Mouse (Mus musculus): ENCODE results near the gene Zfp869. TPM values are rescaled to one million over a fixed set of nuclear protein-coding genes. Genes with fewer than 3 reads are reported as not detected.

Zfp869 gene
- polyA plus RNA-seq, 1 experiment: 5.2 TPM

- Histone ChIP-seq H3K79me2 (ENCODE audit: control insufficient read depth, insufficient read depth) (no peaks in the 10 kb centered on the region), H3K79me3 (ENCODE audit: low read depth) (no peaks in the 10 kb centered on the region), H3K27me3 (ENCODE audit: control insufficient read depth, insufficient read depth, insufficient read length) (no peaks in the 10 kb centered on the region), H3K4me3 (ENCODE audit: insufficient read depth, poor library complexity, severe bottlenecking) (no peak overlapping the region), H3K36me3 (ENCODE audit: control insufficient read depth, insufficient read depth) (no peaks in the 10 kb centered on the region), H3ac (ENCODE audit: control insufficient read depth, insufficient read length, low read depth) (no peak overlapping the region)
- TF ChIP-seq FOSL1 (IDR thresholded peaks at IDR 0.05; ENCODE audit: insufficient read depth, low read length, poor library complexity, severe bottlenecking) (no peak), MAX (IDR thresholded peaks at IDR 0.05) (no peak), CEBPB (IDR thresholded peaks at IDR 0.05; ENCODE audit: low read depth) (no peak), MYOG (IDR thresholded peaks at IDR 0.05; ENCODE audit: control insufficient read depth, extremely low read depth, insufficient read length) (no peak), USF1 (IDR thresholded peaks at IDR 0.05; ENCODE audit: low read depth) (no peak), MYOD1 (IDR thresholded peaks at IDR 0.05; ENCODE audit: control insufficient read depth, insufficient read length, low read depth) (no peak), CTCF (IDR thresholded peaks at IDR 0.05; ENCODE audit: control insufficient read depth, insufficient read depth, insufficient read length) (no peak)
Observed at GRCm38 (mm10) chr8:69740763-69741162, 30.2 kb upstream of the Zfp869 start.

GRCm38 (mm10) chr8:69735495-69735894 is 25.0 kb upstream of the Zfp869 start:
- Histone ChIP-seq H3K79me3 (ENCODE audit: low read depth) (no peaks in the 10 kb centered on the region), H3K27me3 (ENCODE audit: control insufficient read depth, insufficient read depth, insufficient read length) (no peaks in the 10 kb centered on the region), H3K36me3 (ENCODE audit: control insufficient read depth, insufficient read depth) (no peaks in the 10 kb centered on the region), H3ac (ENCODE audit: control insufficient read depth, insufficient read length, low read depth) (no peak overlapping the region), H3K79me2 (ENCODE audit: control insufficient read depth, insufficient read depth) (no peaks in the 10 kb centered on the region), H3K4me3 (ENCODE audit: insufficient read depth, poor library complexity, severe bottlenecking) (no peak overlapping the region)
- TF ChIP-seq MYOG (IDR thresholded peaks at IDR 0.05; ENCODE audit: control insufficient read depth, extremely low read depth, insufficient read length): no peak
- TF ChIP-seq FOSL1 (IDR thresholded peaks at IDR 0.05; ENCODE audit: insufficient read depth, low read length, poor library complexity, severe bottlenecking): no peak
- TF ChIP-seq MAX (IDR thresholded peaks at IDR 0.05): no peak
- no peak for TF ChIP-seq CTCF (IDR thresholded peaks at IDR 0.05; ENCODE audit: control insufficient read depth, insufficient read depth, insufficient read length)
- no peak for TF ChIP-seq CEBPB (IDR thresholded peaks at IDR 0.05; ENCODE audit: low read depth)
- TF ChIP-seq USF1 (IDR thresholded peaks at IDR 0.05; ENCODE audit: low read depth): no peak

GRCm38 (mm10) chr8:69717232-69717580 is 6.7 kb upstream of the Zfp869 start:
- H3K79me2 ChIP-seq (ENCODE audit: control insufficient read depth, insufficient read depth): peaks cover 39% of the 10 kb centered on the region
- no peak overlapping the region for H3K4me3 ChIP-seq (ENCODE audit: insufficient read depth, poor library complexity, severe bottlenecking)
- TF ChIP-seq USF1 (IDR thresholded peaks at IDR 0.05; ENCODE audit: low read depth): no peak
- TF ChIP-seq MYOD1 (IDR thresholded peaks at IDR 0.05; ENCODE audit: control insufficient read depth, insufficient read length, low read depth): no peak
- no peak for TF ChIP-seq MYOG (IDR thresholded peaks at IDR 0.05; ENCODE audit: control insufficient read depth, extremely low read depth, insufficient read length)
- TF ChIP-seq MAX (IDR thresholded peaks at IDR 0.05): no peak
- TF ChIP-seq FOSL1 (IDR thresholded peaks at IDR 0.05; ENCODE audit: insufficient read depth, low read length, poor library complexity, severe bottlenecking): no peak
- TF ChIP-seq CEBPB (IDR thresholded peaks at IDR 0.05; ENCODE audit: low read depth): no peak
- peaks cover 8% of the 10 kb centered on the region for H3K36me3 ChIP-seq (ENCODE audit: control insufficient read depth, insufficient read depth)
- H3K27me3 ChIP-seq (ENCODE audit: control insufficient read depth, insufficient read depth, insufficient read length): no peaks in the 10 kb centered on the region
- no peak overlapping the region for H3ac ChIP-seq (ENCODE audit: control insufficient read depth, insufficient read length, low read depth)
- H3K79me3 ChIP-seq (ENCODE audit: low read depth): peaks cover 33% of the 10 kb centered on the region

GRCm38 (mm10) chr8:69716403-69717231 is 6.1 kb upstream of the Zfp869 start:
- H3K4me3 ChIP-seq (ENCODE audit: insufficient read depth, poor library complexity, severe bottlenecking): peak overlapping the region; percentile 78
- TF ChIP-seq MYOG (IDR thresholded peaks at IDR 0.05; ENCODE audit: control insufficient read depth, extremely low read depth, insufficient read length): no peak
- TF ChIP-seq FOSL1 (IDR thresholded peaks at IDR 0.05; ENCODE audit: insufficient read depth, low read length, poor library complexity, severe bottlenecking): no peak
- TF ChIP-seq USF1 (IDR thresholded peaks at IDR 0.05; ENCODE audit: low read depth): peak; percentile 48
- peak; percentile 90 for TF ChIP-seq MYOD1 (IDR thresholded peaks at IDR 0.05; ENCODE audit: control insufficient read depth, insufficient read length, low read depth)
- peak; percentile 83 for TF ChIP-seq MAX (IDR thresholded peaks at IDR 0.05)
- TF ChIP-seq CTCF (IDR thresholded peaks at IDR 0.05; ENCODE audit: control insufficient read depth, insufficient read depth, insufficient read length): no peak
- TF ChIP-seq CEBPB (IDR thresholded peaks at IDR 0.05; ENCODE audit: low read depth): no peak
- H3K36me3 ChIP-seq (ENCODE audit: control insufficient read depth, insufficient read depth): peaks cover 8% of the 10 kb centered on the region
- H3ac ChIP-seq (ENCODE audit: control insufficient read depth, insufficient read length, low read depth): peak overlapping the region; percentile 99
- H3K79me2 ChIP-seq (ENCODE audit: control insufficient read depth, insufficient read depth): peaks cover 45% of the 10 kb centered on the region
- peaks cover 38% of the 10 kb centered on the region for H3K79me3 ChIP-seq (ENCODE audit: low read depth)
- no peaks in the 10 kb centered on the region for H3K27me3 ChIP-seq (ENCODE audit: control insufficient read depth, insufficient read depth, insufficient read length)

- TF ChIP-seq MYOG (IDR thresholded peaks at IDR 0.05; ENCODE audit: control insufficient read depth, extremely low read depth, insufficient read length) (no peak), MAX (IDR thresholded peaks at IDR 0.05) (no peak)
- no peak overlapping the region for H3ac ChIP-seq (ENCODE audit: control insufficient read depth, insufficient read length, low read depth)
- H3K27me3 ChIP-seq (ENCODE audit: control insufficient read depth, insufficient read depth, insufficient read length): no peaks in the 10 kb centered on the region
- no peak overlapping the region for H3K4me3 ChIP-seq (ENCODE audit: insufficient read depth, poor library complexity, severe bottlenecking)
- H3K79me2 ChIP-seq (ENCODE audit: control insufficient read depth, insufficient read depth): peaks cover 53% of the 10 kb centered on the region
- H3K79me3 ChIP-seq (ENCODE audit: low read depth): peaks cover 42% of the 10 kb centered on the region
- H3K36me3 ChIP-seq (ENCODE audit: control insufficient read depth, insufficient read depth): peaks cover 8% of the 10 kb centered on the region
Observed at GRCm38 (mm10) chr8:69715366-69715765, 4.8 kb upstream of the Zfp869 start.

GRCm38 (mm10) chr8:69713516-69713915 is 3.0 kb upstream of the Zfp869 start:
- H3K79me2 ChIP-seq (ENCODE audit: control insufficient read depth, insufficient read depth): peaks cover 53% of the 10 kb centered on the region
- H3ac ChIP-seq (ENCODE audit: control insufficient read depth, insufficient read length, low read depth): no peak overlapping the region
- H3K4me3 ChIP-seq (ENCODE audit: insufficient read depth, poor library complexity, severe bottlenecking): no peak overlapping the region
- no peaks in the 10 kb centered on the region for H3K27me3 ChIP-seq (ENCODE audit: control insufficient read depth, insufficient read depth, insufficient read length)
- H3K79me3 ChIP-seq (ENCODE audit: low read depth): peaks cover 44% of the 10 kb centered on the region
- no peak for TF ChIP-seq CEBPB (IDR thresholded peaks at IDR 0.05; ENCODE audit: low read depth)
- no peak for TF ChIP-seq FOSL1 (IDR thresholded peaks at IDR 0.05; ENCODE audit: insufficient read depth, low read length, poor library complexity, severe bottlenecking)
- no peak for TF ChIP-seq CTCF (IDR thresholded peaks at IDR 0.05; ENCODE audit: control insufficient read depth, insufficient read depth, insufficient read length)
- TF ChIP-seq MYOG (IDR thresholded peaks at IDR 0.05; ENCODE audit: control insufficient read depth, extremely low read depth, insufficient read length): no peak
- H3K36me3 ChIP-seq (ENCODE audit: control insufficient read depth, insufficient read depth): peaks cover 26% of the 10 kb centered on the region
